Mouse (Mus musculus): ENCODE measurements around the gene Ewsr1.
"Not testable (repeated sequence)": the region's sequence is repeated elsewhere in the genome, so short reads cannot be mapped to it uniquely, and the experiment has no call there.

Gene Ewsr1

DNA sequence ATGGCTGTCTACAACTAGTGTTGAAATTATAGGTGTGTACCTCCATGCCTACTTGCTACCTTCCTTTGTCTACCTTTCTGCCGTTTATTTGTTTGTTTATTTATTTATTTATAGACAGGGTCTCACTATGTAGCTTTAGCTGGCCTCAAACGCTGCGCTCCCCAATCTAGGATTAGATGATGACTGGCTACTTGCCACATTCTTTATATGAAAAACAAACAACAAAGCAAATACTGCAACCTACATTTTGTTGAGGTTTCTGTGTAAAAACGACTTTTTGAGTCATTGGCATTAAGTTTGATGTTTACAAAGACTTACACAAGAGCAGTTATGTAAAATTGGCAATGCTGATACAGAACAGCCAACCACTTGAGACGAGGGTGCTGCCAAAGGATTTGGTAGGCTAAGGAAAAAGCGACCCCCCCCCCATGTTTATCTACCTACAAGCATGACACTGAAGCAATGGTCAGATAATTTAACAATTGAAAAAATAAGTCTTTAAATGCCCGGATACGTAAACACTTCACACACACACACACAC is 2.5 kb downstream of the Ewsr1 start:
- DNase-seq (ENCODE audit: low read depth) = no peak

DNA sequence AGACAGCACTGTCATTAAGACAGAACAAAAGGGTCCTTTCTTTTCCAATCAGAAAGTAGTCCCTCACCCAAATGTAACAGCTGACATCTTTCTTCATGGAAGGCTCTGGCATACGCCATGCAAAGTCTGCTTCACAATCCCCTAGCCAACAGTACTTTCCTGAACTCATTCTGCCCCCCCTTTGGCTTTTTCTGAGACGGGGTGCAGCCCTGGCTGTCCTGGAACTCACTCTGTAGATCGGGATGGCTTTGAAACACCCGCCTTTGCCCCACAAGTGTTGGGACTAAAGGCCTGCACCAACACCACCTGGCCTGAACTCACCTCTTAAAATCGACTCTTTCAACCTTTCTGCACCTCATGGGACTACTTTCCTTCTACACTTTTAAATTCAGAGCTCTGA is 3.2 kb downstream of the Ewsr1 start:
- DNase-seq (ENCODE audit: low read depth) = no peak

DNA sequence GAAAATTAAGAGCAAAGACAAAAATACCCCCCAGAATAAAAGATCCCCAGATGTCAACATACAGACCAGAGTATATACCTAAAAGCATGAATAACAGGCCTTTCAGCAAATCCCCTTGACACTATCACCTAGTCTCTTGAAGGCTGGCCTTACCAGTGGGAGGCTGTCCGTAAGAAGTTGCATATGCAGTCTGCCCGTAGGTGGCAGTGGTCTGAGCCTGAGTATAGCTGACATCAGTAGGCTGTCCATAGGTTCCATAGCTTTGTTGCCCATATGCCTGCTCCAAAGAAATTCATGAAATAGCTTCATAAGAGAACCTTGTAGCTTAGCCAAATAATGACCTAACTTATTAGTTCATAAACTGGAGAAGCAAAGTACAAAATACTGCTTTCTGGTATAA is 7.4 kb downstream of the Ewsr1 start:
- DNase-seq (ENCODE audit: low read depth) = no peak

- no peak for DNase-seq (ENCODE audit: low read depth)
Observed at GRCm38 (mm10) chr11:5089147-5089546, 9.9 kb downstream of the Ewsr1 start.

GRCm38 (mm10) chr11:5076843-5077242 is 22.2 kb downstream of the Ewsr1 start:
- DNase-seq (ENCODE audit: low read depth) = not testable (repeated sequence)

GRCm38 (mm10) chr11:5075760-5076159 is 23.3 kb downstream of the Ewsr1 start:
- DNase-seq (ENCODE audit: low read depth) = no peak

- DNase-seq (ENCODE audit: low read depth) = peak; percentile 56
Observed at GRCm38 (mm10) chr11:5074882-5075281, 24.2 kb downstream of the Ewsr1 start.

DNA sequence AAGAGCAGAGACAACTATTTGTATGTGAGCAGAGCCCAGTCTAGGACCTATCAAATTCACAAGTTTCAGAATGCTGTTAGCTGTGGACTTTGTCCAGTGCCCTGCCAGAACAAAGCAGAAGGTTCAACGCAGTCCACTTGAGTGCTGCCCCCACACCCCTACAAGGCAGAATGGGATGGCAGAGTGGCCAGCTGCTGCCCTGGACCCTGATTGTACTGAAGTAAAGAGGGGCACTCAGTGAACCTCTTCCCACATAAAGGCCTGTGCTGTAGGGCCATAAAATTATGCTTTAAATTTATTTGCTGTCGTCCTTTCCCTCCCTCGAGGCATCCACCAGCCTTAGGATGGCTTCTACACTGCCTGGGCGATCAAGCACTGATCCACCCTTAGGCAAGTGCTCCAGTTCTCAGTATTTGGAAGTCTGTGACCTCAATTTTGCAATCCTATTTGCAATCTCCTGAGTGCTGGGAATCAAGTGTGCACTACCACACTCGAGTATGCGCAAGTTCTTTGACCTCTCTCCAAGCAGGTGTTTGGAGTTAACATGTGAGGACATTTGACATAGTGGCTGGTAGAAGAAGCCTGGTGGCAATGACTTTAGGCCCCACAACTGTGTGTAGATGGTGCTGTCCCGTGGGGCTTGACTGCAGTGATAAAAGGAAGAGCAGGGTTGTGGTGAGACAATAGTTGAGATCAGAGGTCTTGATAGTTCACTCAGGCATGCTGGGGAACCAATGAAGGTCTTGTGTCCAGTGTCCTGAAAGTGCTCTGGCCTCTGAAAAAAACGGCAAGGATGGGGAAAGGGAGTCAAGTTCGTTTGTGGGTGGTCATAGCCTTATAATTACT is 30.7 kb downstream of the Ewsr1 start:
- no peak for DNase-seq (ENCODE audit: low read depth)

DNA sequence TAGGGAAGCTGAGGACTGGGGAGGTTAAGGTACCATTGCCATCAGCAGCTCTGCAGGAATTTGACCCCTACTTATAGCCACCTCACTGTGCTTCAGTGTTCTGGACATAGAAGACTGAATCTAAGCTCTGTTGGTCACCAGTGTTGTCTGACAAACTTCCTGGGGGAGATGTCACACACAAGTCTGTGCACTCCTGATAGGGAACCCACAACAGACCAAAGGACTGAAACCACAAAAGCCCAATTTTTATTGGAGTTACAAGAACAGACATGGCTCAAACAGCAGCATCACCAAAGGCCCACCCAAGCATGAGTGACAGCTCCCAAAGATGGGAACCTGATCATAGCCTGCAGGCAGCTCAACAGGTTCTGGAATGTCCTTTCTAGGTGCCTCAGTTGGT is 32.0 kb downstream of the Ewsr1 start:
- no peak for DNase-seq (ENCODE audit: low read depth)

DNA sequence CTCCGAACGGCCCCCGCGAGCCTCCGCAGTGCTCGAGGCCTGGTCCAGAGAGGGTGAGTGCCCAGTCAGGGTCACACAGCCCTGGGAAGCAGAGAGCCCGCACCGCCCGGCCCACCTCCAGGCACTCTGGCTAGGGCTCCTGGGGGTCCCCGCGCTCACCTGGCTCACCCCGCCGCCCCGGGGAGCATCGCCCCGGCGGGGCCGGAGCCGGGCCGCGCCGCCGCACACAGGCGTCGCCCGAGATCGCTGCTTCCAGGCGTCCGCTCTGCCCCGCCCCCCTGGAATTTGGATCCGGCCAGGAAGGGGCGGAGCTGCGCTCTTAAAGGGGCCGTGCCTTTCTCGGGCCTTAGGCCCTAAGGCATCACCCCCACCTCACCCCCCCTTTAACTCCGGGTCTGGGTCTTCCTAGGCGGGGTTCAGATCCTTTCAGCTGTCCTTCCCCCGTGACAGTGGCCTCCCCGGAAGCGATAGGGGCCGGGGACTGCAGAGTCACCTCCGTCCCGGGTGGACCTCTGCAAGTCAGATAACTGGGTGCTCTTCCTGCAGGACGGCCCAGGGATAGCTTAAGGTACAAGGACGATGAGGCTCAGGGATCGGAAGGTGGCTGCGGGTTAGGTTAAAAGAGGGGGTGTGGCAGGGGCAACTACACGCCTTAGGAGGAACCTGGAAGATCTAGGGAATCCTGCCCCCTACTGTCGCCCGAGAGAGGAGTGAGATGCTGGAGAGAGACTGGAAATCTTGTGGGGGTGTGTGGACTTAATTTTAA is 33.8 kb downstream of the Ewsr1 start, which contains the start of gene Gas2l1:
TSS of gene Gas2l1 (minus strand) at position 272 of the 766 bp plus-strand sequence.
- DNase-seq (ENCODE audit: low read depth) = peak; percentile 63

DNA sequence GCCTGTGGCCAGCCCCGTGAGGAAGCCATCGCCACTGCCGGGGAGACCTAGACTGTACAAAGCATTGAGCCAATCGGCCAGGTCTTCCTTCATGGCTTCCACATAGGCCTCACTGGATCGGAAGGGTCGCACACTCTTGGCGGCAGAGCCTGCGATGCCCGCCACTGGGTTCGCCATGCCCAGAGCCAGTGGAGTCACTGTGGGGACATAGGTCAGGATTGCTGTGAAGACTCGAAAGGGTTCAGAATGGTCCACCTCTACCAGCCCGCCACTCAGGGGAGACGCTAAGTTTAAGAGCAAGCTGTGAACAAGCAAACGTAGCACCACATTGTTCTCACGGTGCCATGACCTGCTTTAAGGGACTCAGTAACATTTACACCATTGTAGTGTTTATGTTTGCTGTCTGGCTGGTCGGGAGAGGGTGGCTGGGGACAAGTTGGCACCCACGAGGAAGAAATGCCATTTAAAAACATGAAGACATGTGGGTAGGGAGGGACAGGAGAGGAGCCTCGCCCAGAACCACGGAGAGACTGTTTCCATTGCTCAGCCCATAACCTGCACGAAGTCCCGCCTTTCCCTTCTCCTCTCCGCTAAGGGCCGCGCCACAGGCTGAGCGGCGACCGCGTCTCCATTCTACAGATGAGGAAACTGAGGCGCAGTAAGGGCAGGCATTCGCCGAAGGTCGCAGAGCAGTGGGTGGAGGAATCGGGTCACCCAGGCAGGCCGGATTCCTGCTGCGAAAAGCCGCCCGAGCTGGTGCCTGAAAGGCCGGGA is 34.6 kb downstream of the Ewsr1 start:
- peak; percentile 51 for DNase-seq (ENCODE audit: low read depth)

DNA sequence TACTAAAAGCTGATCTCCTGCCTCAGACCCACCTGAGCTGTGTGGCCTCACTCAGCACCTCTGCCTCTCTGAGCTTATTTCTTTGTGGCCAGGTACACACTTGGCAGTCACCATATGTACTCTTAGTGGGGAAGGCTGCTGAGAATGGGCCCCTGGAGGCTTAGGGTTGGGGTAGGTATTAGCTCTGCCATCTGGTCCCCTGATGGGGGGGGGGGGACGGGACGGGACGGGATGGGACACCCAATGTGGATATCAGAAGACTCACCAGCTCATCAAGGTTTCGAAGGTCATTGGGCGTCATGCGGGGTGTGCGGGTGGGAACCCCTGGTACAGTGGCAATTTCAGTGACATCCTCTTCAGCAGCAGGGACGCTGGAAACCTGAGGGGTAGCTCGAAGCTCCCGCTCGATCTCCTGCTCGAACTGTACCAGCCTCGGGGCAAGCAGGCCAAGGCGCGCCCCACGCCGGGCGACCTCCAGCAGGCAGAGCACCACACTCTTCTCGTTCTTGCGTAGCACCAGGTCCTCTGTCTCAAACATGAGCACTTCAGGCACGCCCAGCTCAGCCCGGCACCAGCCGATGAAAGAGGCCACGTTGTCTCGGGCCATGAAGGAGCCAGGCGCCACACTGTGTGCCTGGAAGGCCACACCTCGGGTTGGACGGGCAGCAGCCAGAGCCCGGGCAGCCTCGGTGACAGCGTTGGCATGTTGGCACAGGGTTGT is 35.3 kb downstream of the Ewsr1 start:
- DNase-seq (ENCODE audit: low read depth) = no peak

- no peak for DNase-seq (ENCODE audit: low read depth)
Observed at GRCm38 (mm10) chr11:5062860-5063505, 36.1 kb downstream of the Ewsr1 start.

DNA sequence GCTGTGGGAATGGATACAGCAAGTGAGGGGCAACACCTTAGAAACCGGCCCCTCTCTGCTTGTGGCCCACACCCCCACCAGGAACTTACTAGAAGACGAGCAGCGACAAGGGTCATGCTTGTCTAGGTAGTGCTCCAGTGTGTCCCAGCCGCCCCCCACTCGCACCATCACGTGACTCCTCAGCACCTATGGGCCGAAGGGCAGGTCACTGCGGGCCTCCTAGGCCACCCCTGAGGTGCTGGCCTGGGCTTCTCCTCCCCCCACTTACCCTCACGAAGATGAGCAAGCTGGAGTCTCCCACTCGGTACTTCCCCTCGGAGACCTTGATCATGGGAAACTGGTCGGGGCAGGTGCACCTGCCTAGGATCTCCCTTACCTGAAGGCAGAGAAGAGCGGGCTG is 36.7 kb downstream of the Ewsr1 start:
- DNase-seq (ENCODE audit: low read depth) = no peak

- DNase-seq (ENCODE audit: low read depth) = peak; percentile 75
Observed at GRCm38 (mm10) chr11:5061413-5062139, 37.5 kb downstream of the Ewsr1 start.

DNA sequence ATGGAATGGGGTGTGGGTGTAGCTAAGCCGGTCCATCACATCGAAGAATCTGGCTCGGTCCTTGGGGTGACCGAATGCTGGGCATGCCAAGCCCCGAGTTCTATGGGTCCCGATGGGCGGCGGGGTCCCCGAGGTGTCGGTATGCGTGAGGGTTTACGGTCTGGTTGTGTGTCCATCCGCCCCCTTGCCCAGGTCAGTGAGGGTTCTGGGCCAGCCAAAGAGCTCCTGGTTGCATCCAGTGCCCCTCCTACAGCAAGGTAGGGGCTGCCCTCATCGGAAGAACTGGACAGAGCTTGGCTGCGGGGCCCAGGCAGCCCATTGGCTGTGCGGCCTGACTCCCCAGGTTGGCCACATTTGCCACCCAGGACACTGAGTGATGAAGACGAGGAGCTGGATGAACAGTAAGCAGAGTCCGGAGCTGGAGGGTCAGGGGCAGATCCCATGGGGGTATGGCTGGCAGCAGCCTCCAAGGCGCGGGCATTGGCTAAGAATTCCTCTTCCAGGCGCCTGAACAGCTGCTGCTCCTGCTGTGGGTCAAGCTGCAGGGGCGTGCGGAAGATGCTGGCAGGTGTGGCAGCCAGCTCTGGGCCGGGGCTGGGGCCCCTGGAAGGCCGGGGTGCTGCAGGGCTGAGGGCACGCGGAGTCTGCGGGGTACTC is 38.2 kb downstream of the Ewsr1 start:
- no peak for DNase-seq (ENCODE audit: low read depth)

GRCm38 (mm10) chr11:5059704-5060156 is 39.3 kb downstream of the Ewsr1 start:
- peak; percentile 68 for DNase-seq (ENCODE audit: low read depth)

GRCm38 (mm10) chr11:5059230-5059629 is 39.8 kb downstream of the Ewsr1 start:
- no peak for DNase-seq (ENCODE audit: low read depth)

DNA sequence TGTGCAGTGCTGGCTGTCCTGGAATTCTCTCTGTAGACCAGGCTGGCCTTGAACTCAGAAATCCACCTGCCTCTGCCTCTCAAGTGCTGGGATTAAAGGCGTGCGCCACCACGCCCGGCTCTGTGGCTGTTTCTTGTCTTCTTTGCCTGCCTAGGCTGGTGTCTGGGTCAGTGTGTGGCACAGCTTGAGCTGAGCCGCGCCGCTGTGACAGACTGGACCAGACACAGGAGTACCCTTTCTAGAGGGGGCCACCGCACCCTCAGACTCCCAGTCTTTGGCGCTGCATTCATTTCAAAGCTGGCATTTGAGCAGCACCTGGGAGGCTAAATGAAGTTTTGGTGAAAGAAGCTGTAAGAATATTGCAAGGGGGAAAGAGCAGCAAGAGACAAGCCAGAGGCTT is 40.3 kb downstream of the Ewsr1 start:
- DNase-seq (ENCODE audit: low read depth) = peak; percentile 29

Data from naive thymus-derived CD4-positive, alpha-beta T cell, adult 2 months (primary cell).